Mouse (Mus musculus) adrenal gland, postnatal 4 days (tissue): ENCODE data around the gene Fbxo8. TPM values are rescaled to one million over a fixed set of nuclear protein-coding genes. Genes with fewer than 3 reads are reported as not detected.

Experiments
- DNase-seq, 2 experiments: peaks; one replicate each; pipeline ENCODE4 v3.0.0; 2021 to 2022; ENCODE audit warnings: low spot score in 2 of 2, mixed read lengths in 2 of 2
- microRNA-seq: library from miRNA; unstranded; fragments of <30 nt; microRNA quantifications from one replicate; pipeline ENCODE4 v1.2.0, GENCODE M21; 2021
- total RNA-seq, 2 experiments: library from RNA; stranded (reverse); gene quantifications; 2 replicates each; pipeline ENCODE4 v1.2.3; 2021

The Fbxo8 gene
- total RNA-seq, 2 experiments from 2014 or later, result 44.3 to 45.2 TPM

DNA sequence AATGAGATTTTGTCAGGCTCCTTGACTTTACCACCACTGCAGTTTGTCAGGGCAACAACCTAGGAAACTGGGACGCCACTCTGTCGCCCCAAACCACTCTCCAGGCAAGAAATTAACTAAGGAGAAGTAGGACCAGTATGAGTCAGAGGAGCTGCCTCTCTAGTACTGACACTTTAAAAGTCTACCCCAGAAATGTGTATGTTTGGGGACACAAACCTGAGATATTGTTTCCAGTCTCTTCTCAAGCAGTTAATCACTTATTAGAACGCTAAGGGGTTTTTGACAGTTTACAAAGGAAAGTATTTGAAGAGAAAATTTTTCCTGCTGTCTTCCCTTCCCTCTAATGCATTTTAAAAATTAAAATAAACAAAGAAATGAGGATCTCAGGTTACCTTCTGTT is 55.6 kb downstream of the Fbxo8 start:
- no peak for DNase-seq

DNA sequence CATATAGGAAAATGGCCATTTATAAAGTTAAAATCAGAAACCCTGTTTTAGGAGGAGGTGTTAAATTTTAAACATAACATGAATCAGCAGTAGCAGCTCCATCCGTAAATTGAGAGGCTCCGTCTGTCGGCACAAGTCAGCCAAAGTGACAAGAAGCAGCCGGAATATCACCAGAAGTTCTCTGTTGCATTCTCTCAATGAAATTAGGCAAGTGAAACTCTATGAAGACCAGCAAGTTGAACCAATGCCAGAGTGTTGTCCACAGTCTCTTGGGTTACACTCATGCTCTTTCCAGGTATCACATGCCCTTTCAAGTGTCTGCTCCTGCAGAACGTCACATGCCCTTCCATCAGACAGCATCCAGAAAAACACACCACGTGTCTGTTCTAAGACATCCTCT is 60.8 kb downstream of the Fbxo8 start:
- no peak for DNase-seq

DNA sequence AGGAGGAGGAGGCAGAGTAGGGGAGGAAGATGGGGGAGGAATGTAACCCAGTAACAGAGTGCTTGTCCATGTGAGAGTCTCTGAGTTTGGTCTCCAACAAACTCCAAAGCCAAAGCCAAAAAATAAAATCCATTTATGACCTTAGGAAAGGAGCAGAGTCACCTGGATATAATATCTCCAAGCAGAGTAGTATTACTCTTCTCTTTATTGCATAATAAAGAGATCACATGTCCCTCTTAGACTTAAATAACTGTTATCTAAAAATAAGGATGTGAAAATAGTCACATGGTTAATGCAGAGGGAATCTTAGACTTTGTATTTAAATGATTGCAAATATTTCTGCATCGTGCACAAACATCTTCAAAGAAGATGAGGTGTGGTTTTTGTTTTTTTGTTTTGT is 63.3 kb downstream of the Fbxo8 start:
- no peak for DNase-seq

DNA sequence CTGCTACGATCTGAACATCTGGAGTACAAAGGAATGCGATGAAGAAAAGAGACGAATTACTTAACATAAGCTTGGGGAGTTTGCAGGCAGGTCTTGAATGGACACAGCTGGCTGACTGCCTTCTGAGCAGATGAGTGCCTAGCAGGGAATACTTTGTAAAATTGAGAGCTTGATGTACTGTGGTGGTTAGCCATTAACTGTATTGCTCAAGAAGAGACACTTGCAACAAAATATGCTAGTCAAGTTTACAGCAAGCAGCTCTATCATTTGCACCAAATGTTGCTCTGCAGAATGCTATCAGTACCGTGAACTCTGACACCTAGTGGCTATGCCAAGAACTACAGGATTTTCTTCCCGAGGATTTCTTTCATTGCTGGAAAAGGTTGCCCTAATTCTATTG is 64.1 kb downstream of the Fbxo8 start:
- no peak for DNase-seq

DNA sequence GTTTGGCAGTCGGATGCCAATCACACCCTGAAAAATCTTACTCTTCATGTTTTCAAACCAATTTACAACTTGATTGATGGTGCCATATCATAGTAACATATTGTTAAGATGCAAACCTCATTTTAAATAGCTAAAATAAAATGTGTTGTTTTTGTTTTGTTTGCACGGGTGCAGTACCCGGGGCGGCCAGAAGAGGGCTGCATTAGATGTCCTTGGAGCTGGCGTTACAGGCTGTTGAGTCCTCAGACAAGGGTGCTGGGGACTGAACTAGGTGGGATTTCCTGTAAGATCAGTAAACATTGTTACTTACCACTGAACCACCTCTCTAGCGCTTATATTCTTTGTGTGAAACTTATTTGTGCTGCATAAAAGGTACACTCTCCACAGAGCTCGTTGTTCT is 65.4 kb downstream of the Fbxo8 start:
- DNase-seq, result no peak

DNA sequence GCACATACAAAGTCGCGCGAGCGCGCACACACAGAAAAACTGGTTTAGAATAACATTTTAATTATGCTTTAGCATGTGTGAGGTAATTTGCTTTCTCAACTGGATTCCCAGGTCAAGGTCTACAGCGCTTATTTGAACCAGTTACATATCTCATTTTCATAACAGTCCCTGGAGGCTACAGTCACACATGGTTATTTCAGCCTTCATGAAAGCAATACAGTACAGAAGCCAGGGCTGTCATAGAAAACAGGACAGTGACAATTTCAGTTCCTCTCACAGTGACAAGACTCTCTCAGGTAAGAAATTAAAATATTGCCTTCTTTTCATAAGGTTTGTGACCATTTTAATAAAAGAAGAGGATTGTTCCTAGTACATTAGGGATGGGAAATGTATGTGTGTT is 66.4 kb downstream of the Fbxo8 start:
- DNase-seq, result no peak

DNA sequence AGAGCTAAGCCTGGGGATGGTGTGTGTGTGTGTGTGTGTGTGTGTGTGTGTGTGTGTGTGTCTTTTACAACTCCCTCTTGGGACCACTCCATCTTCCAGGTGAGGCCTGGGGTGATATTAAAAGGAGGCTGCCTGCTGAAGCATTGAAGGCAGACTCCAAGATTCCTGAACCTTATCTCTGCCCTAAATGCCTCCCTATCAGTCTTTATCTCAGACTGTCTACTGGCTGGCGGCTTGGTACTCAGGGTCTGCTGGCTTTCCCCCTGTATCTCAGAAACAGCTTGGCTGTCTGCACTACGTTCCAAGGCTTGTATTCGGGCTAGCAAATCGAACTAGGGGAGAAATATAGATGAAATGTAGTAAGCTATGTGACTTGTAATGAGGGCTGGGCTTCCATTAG is 68.2 kb downstream of the Fbxo8 start:
- DNase-seq, result no peak

DNA sequence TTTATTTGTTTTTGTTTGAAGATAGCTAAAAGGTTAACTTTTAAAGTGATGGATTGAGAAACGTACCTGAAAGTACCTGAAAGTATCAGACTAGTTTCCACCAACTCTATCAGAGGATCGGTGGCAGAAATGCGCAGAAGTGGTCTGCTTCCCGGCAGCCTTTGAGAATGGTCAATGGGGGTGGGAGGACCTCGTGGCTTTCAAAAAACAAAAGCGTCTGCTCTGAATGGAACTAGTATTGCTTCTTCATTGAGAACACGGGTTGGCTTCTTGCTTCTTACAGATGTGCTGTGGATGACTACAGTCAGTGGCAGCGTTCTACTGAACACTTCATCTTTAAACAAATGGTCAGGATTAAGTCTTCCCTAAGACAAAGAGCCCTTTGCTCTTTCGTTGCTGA is 68.7 kb downstream of the Fbxo8 start:
- DNase-seq, result no peak

DNA sequence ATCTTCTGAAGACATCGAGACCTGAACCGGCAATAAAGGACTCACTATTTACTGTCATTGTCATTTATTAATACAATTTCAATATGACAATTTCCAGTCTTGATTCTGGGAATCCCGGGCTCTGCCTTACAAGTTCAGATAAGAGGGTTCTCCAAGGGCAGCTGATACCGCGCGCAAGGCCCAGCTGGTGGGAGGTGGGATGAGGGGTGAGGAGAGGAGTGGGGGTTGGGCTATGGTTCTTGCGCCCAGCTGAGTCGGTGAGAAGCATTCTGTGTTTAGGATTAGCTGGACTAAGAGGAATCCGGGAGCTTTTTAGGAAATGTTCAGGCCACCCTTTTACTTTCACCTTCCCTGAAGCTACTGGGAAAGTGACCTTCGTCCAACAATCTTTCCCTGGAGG is 69.8 kb downstream of the Fbxo8 start:
- no peak for DNase-seq

DNA sequence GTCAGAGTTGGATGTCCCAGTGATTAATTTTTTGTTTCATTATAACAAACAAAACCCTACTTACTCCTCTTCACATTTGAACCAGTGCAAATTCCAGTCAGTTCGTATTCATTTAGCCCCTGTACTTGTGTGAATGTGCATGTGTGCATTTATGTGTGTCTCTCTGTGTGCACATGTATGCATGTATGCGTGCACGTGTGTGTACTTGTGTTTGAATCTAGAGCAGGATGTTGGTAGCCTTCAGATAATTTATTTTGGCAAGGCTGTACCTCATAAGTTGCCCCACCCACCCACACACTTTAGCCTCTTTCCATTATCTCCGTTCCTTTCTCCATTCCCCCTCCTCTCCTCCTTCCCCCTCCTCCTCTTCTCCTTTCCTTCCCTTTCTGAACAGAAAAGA is 70.2 kb downstream of the Fbxo8 start:
- DNase-seq, result no peak

DNA sequence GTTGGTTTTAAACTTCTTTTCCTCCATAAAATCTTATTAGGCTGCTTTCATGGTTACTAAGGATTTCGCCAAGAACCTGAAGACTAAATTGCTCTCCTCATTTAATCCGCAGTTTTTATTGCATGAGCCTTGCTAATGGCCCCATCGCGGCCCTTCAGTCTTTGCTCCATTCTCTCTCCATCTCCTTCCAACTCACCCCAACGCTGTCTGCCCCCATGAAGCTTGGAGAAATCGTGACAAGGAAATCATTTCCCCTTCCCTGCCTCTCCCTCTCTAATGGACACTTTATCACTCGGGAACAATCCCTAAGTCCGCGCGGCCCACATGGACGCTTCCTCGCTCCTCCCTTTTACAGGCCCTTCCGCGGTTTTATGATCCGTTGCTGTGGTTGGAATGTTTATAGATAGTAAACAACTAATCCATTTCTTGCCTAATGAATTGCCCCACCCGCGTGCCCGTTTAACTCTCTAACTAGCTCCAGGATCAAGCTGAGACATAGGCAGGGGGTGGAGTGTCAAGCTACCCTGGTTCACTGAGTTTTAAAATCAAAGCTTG is 71.7 kb downstream of the Fbxo8 start:
- no peak for DNase-seq

DNA sequence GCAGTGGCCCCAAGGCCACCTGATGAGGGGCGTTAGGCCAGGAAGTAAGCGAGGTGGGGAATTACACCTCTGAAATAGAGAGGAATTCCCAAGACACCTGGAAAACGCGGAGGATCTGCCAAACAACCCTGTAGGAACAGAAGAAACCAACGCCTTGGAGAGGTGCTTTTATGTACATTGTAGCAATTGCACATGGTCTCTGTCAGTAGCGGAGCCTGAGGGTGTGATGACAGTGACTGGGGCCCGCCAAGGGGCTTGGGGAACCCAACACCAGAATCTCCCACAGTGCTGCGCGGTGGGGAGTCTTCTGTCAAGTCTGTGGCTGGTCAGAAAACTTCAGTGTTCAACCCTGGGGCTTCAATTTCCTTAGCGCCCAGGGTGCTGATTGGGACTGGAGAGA is 72.5 kb downstream of the Fbxo8 start:
- DNase-seq, result no peak

DNA sequence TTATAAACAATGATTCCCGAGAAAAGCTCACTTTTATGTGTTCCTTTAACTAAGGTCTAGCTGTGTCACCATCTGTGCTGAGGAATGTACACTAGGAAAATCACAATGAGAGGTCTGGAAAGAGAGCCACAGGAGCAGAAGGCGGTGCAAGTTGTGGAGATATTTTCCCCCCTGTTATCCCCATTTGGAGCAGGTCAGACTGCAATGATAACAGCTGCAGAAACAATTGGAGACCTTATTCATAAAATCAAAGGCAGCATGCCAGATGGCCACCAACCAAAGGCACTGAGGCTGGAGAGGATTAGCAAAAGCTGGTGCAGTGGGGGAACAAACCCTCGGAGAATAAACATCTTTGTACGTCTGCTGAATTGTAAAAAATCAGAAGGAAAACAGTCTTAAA is 78.3 kb downstream of the Fbxo8 start:
- DNase-seq, result no peak

DNA sequence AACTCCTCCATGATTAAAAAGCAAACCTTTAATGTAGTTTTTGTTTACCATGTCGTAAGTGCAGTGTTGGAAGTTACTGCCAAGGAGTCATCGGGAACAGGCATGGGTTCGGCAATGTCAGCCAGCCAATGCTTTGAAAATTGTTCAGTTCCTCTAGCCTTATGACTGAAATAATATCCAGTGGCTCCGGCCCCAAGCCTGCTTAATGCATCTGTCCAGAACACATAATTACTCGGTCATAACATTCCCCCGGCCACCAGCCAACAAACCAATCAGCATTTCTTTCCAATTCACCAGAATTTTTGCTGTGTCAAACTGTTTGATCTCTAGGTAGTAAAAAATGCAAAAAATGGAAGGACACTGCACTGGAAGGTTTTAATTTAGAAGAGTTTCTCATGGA is 88.4 kb downstream of the Fbxo8 start:
- no peak for DNase-seq

Small RNA genes lying within 50 kb of the gene (microRNA-seq; reads per million reads assigned to microRNA genes)
- gene Gm25992, result not detected

Other genes with a start within 250 kb of the Fbxo8 start
- 10 to 100 TPM; 38.1 to 45.4 TPM for gene Cep44, start within 50 bp of the Fbxo8 start, total RNA-seq